Mouse (Mus musculus) heart, postnatal 0 days (tissue): ENCODE data around the gene Usp7. TPM values are rescaled to one million over a fixed set of nuclear protein-coding genes. Genes with fewer than 3 reads are reported as not detected.

Source experiments
- ATAC-seq: fragments of 200-750 bp; cut with Nextera tagmentation; 2 replicates; pipeline ENCODE4 v1.8.0; 2017; ENCODE audit warnings: low read depth, moderate number of reproducible peaks, moderate library complexity; ENCODE audit not compliant: insufficient read depth
- DNase-seq: peaks from one replicate; pipeline ENCODE4 v3.0.0-alpha.2; 2016; ENCODE audit warnings: low spot score
- H3K27ac ChIP-seq: fragments of 300-500 bp; sonication (generic); 2 replicates; pipeline ENCODE4 v1.5.1; 2014; ENCODE audit warnings: low read depth, mild to moderate bottlenecking
- H3K27me3 ChIP-seq: fragments of 300-500 bp; sonication (generic); 2 replicates; pipeline ENCODE4 v1.6.1; 2014; ENCODE audit warnings: low read length, mixed read lengths; ENCODE audit not compliant: control insufficient read depth, insufficient read depth
- H3K36me3 ChIP-seq: fragments of 300-500 bp; sonication (generic); replicated peaks from 2 replicates; pipeline ENCODE4 v1.6.1; 2014; ENCODE audit warnings: low read length, mixed read lengths; ENCODE audit not compliant: control insufficient read depth, insufficient read depth
- H3K4me1 ChIP-seq: fragments of 300-500 bp; sonication (generic); 2 replicates; pipeline ENCODE4 v1.6.1; 2014; ENCODE audit warnings: antibody characterized with exemption; ENCODE audit not compliant: control insufficient read depth, insufficient read depth
- H3K4me2 ChIP-seq: fragments of 300-500 bp; sonication (generic); 2 replicates; pipeline ENCODE4 v1.6.1; 2014; ENCODE audit warnings: low read depth, mild to moderate bottlenecking, low read length, moderate library complexity
- H3K4me3 ChIP-seq: fragments of 300-500 bp; sonication (generic); 2 replicates; pipeline ENCODE4 v1.5.1; 2014; ENCODE audit warnings: low read depth, low read length
- H3K9ac ChIP-seq: fragments of 300-500 bp; sonication (generic); replicated peaks from 2 replicates; pipeline ENCODE4 v1.6.1; 2014; ENCODE audit warnings: low read depth, low read length, mixed read lengths
- H3K9me3 ChIP-seq: fragments of 300-500 bp; sonication (generic); replicated peaks from 2 replicates; pipeline ENCODE4 v1.6.1; 2016; ENCODE audit warnings: low read length; ENCODE audit not compliant: control insufficient read depth
- CTCF ChIP-seq: IDR thresholded peaks from 2 replicates; pipeline ENCODE4 v1.5.1; 2016; ENCODE audit warnings: antibody characterized with exemption, control low read depth, low read depth
- EP300 ChIP-seq: IDR thresholded peaks from 2 replicates; pipeline ENCODE4 v1.6.1; 2016; ENCODE audit warnings: antibody characterized with exemption, low read depth
- WGBS: fragments of 180-500 bp; shearing (Covaris S2); extraction: QIAGEN DNeasy Blood & Tissue Kit; methylation state at CpG from one replicate; pipeline ENCODE4 v1.1.7; 2014; 5-methylcytosine and 5-hydroxymethylcytosine counted together
- polyA plus RNA-seq: library from polyadenylated mRNA; unstranded; fragments of >200 nt; fragmentation: Nextera tagmentation; extraction: Ambion mirVana; gene quantifications from 2 replicates; pipeline ENCODE4 v1.2.1, GENCODE M21; 2015
- total RNA-seq: library from RNA; depleted of rRNA; stranded (reverse); fragments of >200 nt; gene quantifications from 2 replicates; pipeline ENCODE4 v1.2.3, GENCODE M21; 2014; ENCODE audit warnings: low replicate concordance

Gene Usp7
- total and polyA plus RNA-seq, 2 experiments from 2014 or later: 10.0 to 33.4 TPM

DNA sequence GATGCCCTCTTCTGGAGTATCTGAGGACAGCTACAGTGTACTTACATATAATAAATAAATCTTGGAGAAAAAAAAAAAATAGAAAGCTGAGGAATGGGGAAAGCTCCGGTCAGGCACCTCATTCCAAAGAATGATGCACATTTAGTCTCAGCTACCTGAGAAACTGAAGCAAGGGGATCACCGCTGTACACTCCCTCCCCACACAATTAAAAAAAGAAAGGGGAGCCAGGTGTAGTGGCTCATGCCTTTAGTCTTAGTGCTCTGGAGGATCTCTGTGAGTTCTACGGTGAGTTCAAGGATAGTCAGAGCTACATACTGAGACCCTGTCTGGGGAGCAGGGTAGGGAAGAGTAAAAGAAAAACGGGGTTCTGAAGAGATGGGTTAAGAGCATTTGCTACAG is 22.6 kb downstream of the Usp7 start:
- Histone ChIP-seq H3K4me2 (no peak overlapping the region), H3K27ac (no peak overlapping the region), H3K36me3 (no peaks in the 10 kb centered on the region), H3K4me1 (no peaks in the 10 kb centered on the region), H3K9me3 (no peaks in the 10 kb centered on the region), H3K9ac (no peak overlapping the region), H3K4me3 (no peak overlapping the region), H3K27me3 (no peaks in the 10 kb centered on the region)
- 62% methylated on average over 4 of the region's 4 CpGs for WGBS
- TF ChIP-seq EP300 (no peak), CTCF (no peak)
- ATAC-seq: no peak; the same call in 1 of the 2 replicates
- DNase-seq: no peak

- no peaks in the 10 kb centered on the region for H3K27me3 ChIP-seq
- H3K9me3 ChIP-seq: no peaks in the 10 kb centered on the region
- no peak overlapping the region for H3K27ac ChIP-seq
- peak; percentile 86 for DNase-seq
- no peaks in the 10 kb centered on the region for H3K36me3 ChIP-seq
- peak; percentile 93 for ATAC-seq
- WGBS: 14% methylated on average over 9 of the region's 10 CpGs
- H3K4me2 ChIP-seq: no peak overlapping the region
- no peak overlapping the region for H3K9ac ChIP-seq
- no peaks in the 10 kb centered on the region for H3K4me1 ChIP-seq
- no peak for TF ChIP-seq EP300
- peak; percentile 94 for TF ChIP-seq CTCF
- no peak overlapping the region for H3K4me3 ChIP-seq
Observed at GRCm38 (mm10) chr16:8769065-8769464, 23.0 kb downstream of the Usp7 start.

DNA sequence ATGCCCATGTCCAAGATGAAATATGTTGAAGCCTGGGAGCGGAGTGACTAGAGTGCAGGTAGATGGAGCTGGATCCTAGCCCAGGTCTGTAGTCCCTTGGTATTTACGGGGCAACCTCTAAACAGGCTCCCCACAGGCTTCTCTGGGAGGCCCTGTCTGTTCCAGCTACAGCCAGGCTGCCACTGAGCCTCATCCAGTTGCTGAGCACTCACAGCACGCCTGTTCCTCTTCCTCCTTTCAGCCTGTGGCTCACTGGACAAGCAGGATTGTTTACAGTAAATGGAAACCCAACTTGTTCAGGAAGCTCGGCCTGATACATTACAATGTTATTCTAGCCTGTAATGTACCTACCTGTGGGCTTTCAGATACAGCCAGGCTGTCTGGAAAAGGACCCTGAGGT is 23.5 kb downstream of the Usp7 start:
- Histone ChIP-seq H3K27me3 (no peaks in the 10 kb centered on the region), H3K9me3 (no peaks in the 10 kb centered on the region), H3K4me3 (no peak overlapping the region), H3K36me3 (no peaks in the 10 kb centered on the region), H3K27ac (no peak overlapping the region), H3K4me1 (no peaks in the 10 kb centered on the region), H3K9ac (no peak overlapping the region), H3K4me2 (no peak overlapping the region)
- WGBS: 66% methylated on average over 4 of the region's 4 CpGs
- TF ChIP-seq CTCF (no peak), EP300 (no peak)
- no peak for ATAC-seq
- DNase-seq: no peak

DNA sequence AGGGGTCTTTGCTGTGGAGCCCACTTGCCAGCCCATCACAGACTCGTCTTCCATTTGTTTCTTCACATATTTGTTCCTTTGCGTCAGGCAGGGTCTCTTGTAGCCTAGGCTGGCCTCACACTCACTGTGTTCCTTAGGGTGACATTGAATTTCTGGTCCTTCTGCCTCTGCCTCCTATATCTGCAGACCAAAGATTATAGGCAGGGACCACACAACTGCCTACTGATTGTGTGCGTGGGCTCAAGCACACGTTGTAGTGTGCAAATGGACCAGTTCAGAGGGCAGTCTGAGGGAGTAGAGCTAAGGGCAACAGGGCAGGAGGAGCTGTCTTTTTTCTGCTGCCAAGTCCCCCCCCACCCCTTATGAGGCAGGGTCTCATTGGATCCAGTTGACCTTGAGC is 24.0 kb downstream of the Usp7 start:
- Histone ChIP-seq H3K4me1 (no peaks in the 10 kb centered on the region), H3K36me3 (no peaks in the 10 kb centered on the region), H3K27ac (no peak overlapping the region), H3K4me3 (no peak overlapping the region), H3K4me2 (no peak overlapping the region), H3K27me3 (no peaks in the 10 kb centered on the region), H3K9me3 (no peaks in the 10 kb centered on the region), H3K9ac (no peak overlapping the region)
- ATAC-seq (no peak), DNase-seq (no peak)
- TF ChIP-seq EP300 (no peak), CTCF (no peak)
- WGBS: 73% methylated on average over 4 of the region's 4 CpGs

DNA sequence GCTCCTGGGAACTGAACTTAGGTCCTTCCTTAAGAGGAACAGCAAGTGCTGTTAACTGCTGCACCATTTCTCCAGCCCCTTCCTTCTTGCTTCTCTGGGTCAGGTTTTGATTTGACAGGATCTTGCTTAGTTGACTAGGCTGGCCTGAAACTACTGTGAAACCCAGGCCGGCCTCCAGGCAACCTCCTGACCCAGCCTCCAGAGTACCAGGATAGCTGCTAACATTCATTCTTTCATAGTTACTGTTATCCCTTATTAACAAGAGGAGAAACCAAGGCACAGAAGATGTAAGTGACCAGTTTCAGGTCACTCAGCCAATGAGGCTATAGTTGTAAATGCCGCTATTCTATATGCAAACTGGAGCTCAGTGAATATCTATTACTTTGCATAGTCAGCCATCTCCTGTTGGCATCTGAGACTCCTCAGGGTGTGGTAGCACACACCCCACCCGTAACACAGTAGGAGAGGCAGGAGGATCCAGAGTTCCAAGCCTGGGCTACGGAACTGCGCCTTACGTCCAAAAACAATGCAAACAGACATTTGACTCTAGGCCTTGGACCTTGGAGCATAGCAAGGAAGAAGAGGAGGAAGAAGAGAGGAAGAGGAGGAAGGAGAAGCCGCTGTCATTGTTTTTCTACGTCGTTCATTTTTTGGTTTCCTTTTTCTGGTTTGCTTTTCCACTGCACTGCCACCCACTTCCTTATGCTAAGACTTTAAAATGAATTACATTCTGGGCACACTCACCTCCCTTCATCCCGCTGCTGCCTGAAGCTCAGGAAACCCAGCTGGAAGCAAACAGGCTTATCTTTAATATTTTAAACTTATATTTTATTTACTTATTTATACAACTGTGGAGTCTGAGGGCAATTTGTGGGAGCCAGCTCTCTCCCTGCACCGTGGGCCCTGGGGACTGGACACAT is 24.7 kb downstream of the Usp7 start:
- H3K4me1 ChIP-seq: no peaks in the 10 kb centered on the region
- TF ChIP-seq EP300 (no peak), CTCF (no peak)
- no peak overlapping the region for H3K4me3 ChIP-seq
- 80% methylated on average over 11 of the region's 11 CpGs for WGBS
- H3K36me3 ChIP-seq: no peaks in the 10 kb centered on the region
- ATAC-seq (no peak), DNase-seq (no peak)
- no peaks in the 10 kb centered on the region for H3K9me3 ChIP-seq
- H3K27me3 ChIP-seq: no peaks in the 10 kb centered on the region
- no peak overlapping the region for H3K9ac ChIP-seq
- no peak overlapping the region for H3K4me2 ChIP-seq
- no peak overlapping the region for H3K27ac ChIP-seq

DNA sequence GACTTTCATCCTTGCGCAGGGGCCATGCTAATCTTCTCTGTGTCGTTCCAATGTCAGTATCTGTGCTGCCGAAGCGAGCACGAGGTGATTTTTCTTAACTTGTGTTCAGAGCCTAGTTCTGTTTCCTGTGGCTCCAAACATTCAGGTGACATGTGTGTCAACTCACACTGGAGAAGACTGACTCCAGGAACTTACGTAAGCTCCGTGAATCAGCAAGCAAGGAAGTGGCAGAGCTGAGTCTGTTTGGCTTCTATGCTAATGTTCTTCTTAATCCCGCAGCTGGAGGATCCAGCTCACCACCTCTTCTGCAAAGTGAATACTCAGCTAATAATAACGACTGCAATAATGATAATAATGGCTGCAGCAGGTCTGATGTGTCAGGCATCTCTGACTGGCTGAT is 25.9 kb downstream of the Usp7 start:
- no peak for DNase-seq
- WGBS: 49% methylated on average over 9 of the region's 9 CpGs
- H3K36me3 ChIP-seq: no peaks in the 10 kb centered on the region
- ATAC-seq: no peak
- H3K4me2 ChIP-seq: no peak overlapping the region
- no peak overlapping the region for H3K4me3 ChIP-seq
- H3K27ac ChIP-seq: no peak overlapping the region
- H3K9ac ChIP-seq: no peak overlapping the region
- no peaks in the 10 kb centered on the region for H3K27me3 ChIP-seq
- H3K9me3 ChIP-seq: no peaks in the 10 kb centered on the region
- H3K4me1 ChIP-seq: no peaks in the 10 kb centered on the region
- TF ChIP-seq EP300: no peak
- no peak for TF ChIP-seq CTCF
